Mouse (Mus musculus): ENCODE measurements around the gene Ptprg. TPM values are rescaled to one million over a fixed set of nuclear protein-coding genes. Genes with fewer than 3 reads are reported as not detected.
A peak's percentile ranks its signal among the peaks of the same experiment; 100 is the strongest.

Gene Ptprg
- polyA plus RNA-seq, 1 experiment = 48.6 TPM

DNA sequence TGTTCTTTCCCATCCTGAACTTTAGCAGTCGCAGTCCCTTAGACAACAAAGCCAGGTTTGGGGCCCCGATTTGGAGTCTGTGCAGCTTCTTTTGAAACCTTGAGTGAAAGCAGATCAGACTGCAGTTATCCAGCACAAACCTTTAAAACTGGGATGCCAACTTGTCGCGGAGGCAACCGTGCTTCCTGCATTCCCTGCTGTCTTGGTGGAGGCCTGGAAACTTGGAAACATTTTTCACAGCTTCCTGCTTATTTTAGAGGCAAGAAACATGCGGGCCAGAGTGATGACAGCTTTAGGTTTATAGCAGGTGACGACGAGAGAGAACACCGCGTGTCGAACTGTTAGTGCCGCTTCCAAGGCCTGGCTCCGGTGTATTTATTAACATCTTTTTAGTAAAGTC is 342.2 kb downstream of the Ptprg start:
- no peak for TF ChIP-seq POLR2A (IDR thresholded peaks at IDR 0.05; ENCODE audit: borderline replicate concordance, extremely low read depth, insufficient read depth, insufficient read length, poor library complexity, severe bottlenecking)
- DNase-seq (ENCODE audit: low read depth) = peak; percentile 46

DNA sequence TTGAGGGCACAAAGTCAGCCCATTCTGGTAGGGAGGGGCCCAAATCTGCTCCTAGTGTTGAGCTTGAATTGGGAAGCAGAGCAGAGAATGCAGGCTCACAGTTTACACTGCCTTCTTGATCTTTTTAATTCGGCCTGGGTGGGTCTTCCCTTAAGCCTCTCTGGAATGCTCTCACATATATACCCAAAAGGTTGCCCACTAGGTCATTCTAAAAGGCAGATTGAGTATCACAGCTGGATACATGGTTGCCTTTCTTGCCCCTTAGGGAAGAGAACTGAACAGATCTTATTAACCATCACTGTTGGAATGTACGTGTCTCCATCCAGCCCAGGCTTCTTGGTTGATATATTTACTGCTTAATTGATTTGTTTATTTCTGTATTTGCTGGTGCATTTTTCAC is 349.5 kb downstream of the Ptprg start:
- TF ChIP-seq POLR2A (IDR thresholded peaks at IDR 0.05; ENCODE audit: borderline replicate concordance, extremely low read depth, insufficient read depth, insufficient read length, poor library complexity, severe bottlenecking) (no peak), CTCF (IDR thresholded peaks at IDR 0.05; ENCODE audit: borderline replicate concordance, extremely low read depth, insufficient read depth, insufficient read length) (no peak)
- DNase-seq (ENCODE audit: low read depth) = no peak

DNA sequence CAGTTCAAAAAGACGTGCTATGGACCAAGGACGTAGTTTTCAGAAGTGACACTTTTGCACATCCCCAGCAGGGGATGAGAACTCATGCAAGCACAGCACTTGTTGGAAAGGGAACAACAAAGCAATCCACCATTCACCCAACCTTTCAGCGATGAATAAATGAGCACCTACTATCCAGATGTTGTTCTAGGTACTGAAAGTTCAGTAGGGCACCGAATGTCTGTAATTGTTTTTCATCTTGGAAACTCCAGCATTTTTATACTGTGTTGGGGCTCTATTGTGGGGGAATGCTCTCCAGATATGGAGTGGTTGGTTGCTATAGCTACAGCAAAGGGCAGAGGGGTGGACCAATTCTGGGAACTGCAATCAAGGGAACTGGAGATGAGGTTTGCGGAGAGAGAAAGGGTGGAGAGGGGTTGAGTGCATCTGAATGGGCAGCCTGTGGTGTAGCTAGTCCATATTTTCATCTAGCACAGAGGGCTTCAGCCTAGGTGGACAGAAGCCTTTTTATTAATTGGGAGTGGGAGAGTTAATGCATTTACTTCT is 352.9 kb downstream of the Ptprg start:
- peak; percentile 50 for DNase-seq (ENCODE audit: low read depth)
- no peak for TF ChIP-seq POLR2A (IDR thresholded peaks at IDR 0.05; ENCODE audit: borderline replicate concordance, extremely low read depth, insufficient read depth, insufficient read length, poor library complexity, severe bottlenecking)
- no peak for TF ChIP-seq CTCF (IDR thresholded peaks at IDR 0.05; ENCODE audit: borderline replicate concordance, extremely low read depth, insufficient read depth, insufficient read length)

DNA sequence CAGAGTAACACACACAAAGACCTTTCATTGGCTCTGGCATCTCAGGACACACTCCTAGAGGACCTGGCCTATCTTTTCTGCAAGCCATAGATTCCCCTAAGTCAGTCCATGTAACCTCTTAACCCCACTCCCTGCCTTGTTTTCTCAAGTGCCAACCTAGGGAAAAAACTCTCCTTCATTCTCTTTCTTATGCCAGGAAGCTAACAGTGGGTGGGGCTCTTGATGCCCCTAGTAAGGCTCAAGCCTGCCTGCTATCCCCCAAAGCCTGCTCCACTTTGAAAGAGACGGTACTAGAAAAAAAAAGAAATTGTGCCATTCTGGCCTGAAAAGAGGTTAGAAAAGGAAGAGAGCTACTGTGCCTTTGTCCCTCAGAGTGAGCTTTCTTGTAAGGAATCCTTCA is 358.9 kb downstream of the Ptprg start:
- no peak for DNase-seq (ENCODE audit: low read depth)
- no peak for TF ChIP-seq CTCF (IDR thresholded peaks at IDR 0.05; ENCODE audit: borderline replicate concordance, extremely low read depth, insufficient read depth, insufficient read length)

DNA sequence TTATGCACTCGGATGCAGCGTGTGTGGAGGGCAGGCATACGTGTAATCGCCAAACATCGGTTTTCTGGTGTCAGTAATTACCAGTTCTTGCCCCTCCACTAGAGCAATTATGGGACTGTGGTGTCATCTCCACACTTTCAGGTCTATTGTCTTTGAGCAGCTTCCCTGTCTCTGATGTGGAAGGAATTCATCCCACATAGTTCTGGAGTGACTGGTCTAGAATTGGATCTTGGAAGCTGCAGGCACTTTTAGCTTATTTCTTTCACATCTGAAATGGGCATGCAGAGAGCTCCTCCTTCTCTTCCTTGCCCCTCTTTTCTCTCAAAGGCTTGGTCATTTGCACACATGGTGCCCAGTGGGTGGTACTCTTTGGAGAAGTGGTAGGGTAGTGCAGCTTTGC is 363.9 kb downstream of the Ptprg start:
- no peak for DNase-seq (ENCODE audit: low read depth)
- TF ChIP-seq CTCF (IDR thresholded peaks at IDR 0.05; ENCODE audit: borderline replicate concordance, extremely low read depth, insufficient read depth, insufficient read length) (no peak), POLR2A (IDR thresholded peaks at IDR 0.05; ENCODE audit: borderline replicate concordance, extremely low read depth, insufficient read depth, insufficient read length, poor library complexity, severe bottlenecking) (no peak)

DNA sequence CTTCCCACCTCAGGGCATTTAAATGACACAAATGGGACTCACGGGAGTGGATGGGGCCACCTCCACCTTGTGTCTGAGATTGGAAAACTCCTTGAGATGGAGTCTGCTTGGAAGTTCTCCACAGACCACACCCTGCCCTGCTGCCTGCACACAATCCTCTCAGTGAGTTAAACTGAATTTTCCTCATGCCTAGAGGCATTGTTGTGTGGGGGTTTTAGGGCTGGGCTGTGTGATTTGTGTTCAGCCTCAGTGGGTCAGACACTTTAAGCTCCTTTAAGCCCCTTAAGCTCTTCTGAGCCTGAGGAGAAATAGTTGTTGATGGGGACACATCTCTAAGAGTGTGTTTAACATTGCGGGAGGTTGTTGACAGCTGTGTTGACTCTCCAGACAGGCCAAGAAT is 375.2 kb downstream of the Ptprg start:
- DNase-seq (ENCODE audit: low read depth) = peak; percentile 18
- TF ChIP-seq POLR2A (IDR thresholded peaks at IDR 0.05; ENCODE audit: borderline replicate concordance, extremely low read depth, insufficient read depth, insufficient read length, poor library complexity, severe bottlenecking) (no peak), CTCF (IDR thresholded peaks at IDR 0.05; ENCODE audit: borderline replicate concordance, extremely low read depth, insufficient read depth, insufficient read length) (no peak)

DNA sequence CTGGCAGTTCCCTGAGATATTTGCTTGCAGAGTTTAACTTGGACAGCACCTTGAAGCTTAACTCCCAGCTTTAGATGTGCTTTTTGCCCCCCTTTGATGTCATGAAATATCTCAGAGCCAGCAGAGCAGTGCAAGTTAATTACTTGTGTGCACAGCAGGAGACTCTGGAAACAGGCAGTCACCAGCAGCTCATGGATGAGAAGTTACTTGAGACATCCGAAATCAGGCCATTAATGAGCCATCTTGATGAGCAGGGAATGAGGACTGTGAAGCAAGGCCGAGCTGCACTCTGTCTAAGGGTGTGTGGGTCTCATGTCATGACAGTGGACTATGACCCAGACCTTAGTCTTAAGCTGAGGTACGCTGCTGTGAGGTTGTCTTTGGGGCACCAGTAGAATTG is 379.2 kb downstream of the Ptprg start:
- TF ChIP-seq CTCF (IDR thresholded peaks at IDR 0.05; ENCODE audit: borderline replicate concordance, extremely low read depth, insufficient read depth, insufficient read length) (no peak), POLR2A (IDR thresholded peaks at IDR 0.05; ENCODE audit: borderline replicate concordance, extremely low read depth, insufficient read depth, insufficient read length, poor library complexity, severe bottlenecking) (no peak)
- peak; percentile 58 for DNase-seq (ENCODE audit: low read depth)

DNA sequence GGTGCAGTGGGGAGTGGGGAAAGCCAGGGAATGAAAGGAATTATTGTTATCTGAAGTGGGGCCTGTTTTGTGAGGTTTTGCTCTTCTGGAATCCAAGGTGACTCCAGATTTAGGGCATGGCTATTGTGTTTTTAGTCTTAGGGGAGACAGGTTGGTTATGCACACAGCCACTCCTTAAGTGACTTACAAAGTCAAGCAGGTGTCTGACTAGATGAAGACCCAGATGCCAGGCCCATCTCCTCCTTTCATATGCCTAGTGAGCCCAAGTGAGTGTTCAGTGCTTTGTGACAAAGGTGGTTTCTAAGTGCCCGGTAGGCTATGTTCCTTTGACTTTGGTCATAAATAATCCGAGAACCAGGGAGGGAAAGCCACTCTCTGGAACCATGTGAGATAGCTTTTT is 381.2 kb downstream of the Ptprg start:
- DNase-seq (ENCODE audit: low read depth) = no peak
- TF ChIP-seq CTCF (IDR thresholded peaks at IDR 0.05; ENCODE audit: borderline replicate concordance, extremely low read depth, insufficient read depth, insufficient read length) = no peak

DNA sequence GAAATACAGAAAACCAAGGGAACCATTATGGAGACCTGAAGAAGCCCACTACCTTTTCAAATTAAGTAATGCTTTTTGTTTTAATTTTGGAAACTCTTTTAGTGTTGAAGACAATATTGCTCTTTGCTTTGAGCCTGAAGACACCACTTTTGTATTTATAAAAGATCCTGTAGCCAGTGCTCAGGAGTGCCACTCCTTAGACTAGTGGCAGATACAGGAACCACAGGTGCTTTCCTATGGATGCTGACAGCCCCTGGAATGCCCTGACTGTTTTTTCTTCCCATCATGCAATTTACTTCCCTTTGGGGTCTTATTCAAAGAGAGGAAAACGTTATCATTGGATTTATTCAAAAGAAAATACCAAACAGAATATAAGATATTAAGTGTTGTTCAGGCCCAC is 381.9 kb downstream of the Ptprg start:
- DNase-seq (ENCODE audit: low read depth) = peak; percentile 19
- no peak for TF ChIP-seq POLR2A (IDR thresholded peaks at IDR 0.05; ENCODE audit: borderline replicate concordance, extremely low read depth, insufficient read depth, insufficient read length, poor library complexity, severe bottlenecking)
- peak; percentile 49; the same call in 1 of the 2 replicates for TF ChIP-seq CTCF (IDR thresholded peaks at IDR 0.05; ENCODE audit: borderline replicate concordance, extremely low read depth, insufficient read depth, insufficient read length)

DNA sequence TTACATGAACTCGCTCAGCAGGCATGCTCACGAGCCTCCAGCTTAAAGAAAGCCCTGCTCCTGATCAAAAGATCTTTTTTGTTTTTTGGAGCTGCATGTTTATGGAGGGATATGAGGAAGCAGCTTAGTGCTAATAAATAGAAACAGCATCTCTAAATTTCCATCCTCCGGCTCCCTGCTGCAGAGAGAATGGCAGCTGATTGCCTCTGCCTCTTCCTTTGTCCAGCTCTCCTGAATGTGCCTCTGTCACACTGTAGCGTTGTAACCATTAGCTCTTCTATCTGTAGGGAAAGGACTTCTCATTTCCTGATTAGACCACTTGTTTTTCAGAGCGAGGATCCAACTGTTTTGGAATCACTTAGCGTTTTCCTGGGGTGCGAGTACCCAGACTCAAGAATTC is 382.4 kb downstream of the Ptprg start:
- TF ChIP-seq CTCF (IDR thresholded peaks at IDR 0.05; ENCODE audit: borderline replicate concordance, extremely low read depth, insufficient read depth, insufficient read length) = no peak
- TF ChIP-seq POLR2A (IDR thresholded peaks at IDR 0.05; ENCODE audit: borderline replicate concordance, extremely low read depth, insufficient read depth, insufficient read length, poor library complexity, severe bottlenecking) = no peak
- DNase-seq (ENCODE audit: low read depth) = peak; percentile 39

DNA sequence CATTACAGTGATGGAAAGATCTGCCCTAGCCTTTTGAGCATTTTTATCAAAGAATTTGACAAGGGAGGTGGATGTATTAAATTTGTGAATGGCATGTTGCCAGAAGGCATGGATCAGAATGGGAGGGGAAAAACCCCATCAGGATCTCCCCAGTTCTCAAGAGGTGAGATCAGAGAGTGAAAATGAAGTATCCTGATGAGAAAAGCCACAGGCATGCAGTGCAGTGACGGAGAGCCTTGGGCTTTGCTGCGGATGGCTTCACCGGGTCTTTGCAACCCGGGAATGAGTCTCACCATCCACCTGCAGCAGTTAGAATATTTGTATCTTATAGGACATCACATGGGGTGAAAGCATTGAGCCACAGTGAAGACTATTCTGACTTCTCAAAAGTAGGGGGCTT is 385.6 kb downstream of the Ptprg start:
- no peak for DNase-seq (ENCODE audit: low read depth)
- TF ChIP-seq CTCF (IDR thresholded peaks at IDR 0.05; ENCODE audit: borderline replicate concordance, extremely low read depth, insufficient read depth, insufficient read length) (no peak), POLR2A (IDR thresholded peaks at IDR 0.05; ENCODE audit: borderline replicate concordance, extremely low read depth, insufficient read depth, insufficient read length, poor library complexity, severe bottlenecking) (no peak)

DNA sequence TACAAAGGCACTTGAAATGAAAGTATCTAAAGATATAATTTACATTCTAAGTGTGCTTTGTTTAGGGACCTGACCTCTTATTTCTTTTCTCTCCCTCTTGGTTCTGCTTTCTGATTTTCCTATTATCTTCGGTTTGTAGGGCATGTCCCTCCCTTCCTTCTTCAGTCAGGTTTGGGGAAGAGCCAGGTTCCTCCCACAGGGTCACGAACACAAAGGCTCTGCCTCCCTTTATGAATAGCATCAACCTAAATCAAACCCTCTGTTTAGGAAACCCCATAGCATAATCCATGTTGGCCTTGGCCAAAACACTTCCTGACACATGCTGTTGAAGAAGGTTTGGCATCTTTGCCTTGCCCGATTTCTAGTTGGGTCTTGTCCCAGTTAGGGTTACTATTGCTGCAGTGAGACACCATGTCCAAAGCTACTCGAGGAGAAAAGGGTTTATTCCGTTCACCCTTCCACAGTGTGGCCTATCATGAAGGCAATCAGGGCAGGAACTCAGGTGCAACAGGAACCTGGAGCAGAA is 388.7 kb downstream of the Ptprg start:
- peak; percentile 50 for DNase-seq (ENCODE audit: low read depth)
- TF ChIP-seq POLR2A (IDR thresholded peaks at IDR 0.05; ENCODE audit: borderline replicate concordance, extremely low read depth, insufficient read depth, insufficient read length, poor library complexity, severe bottlenecking) = no peak
- no peak for TF ChIP-seq CTCF (IDR thresholded peaks at IDR 0.05; ENCODE audit: borderline replicate concordance, extremely low read depth, insufficient read depth, insufficient read length)

DNA sequence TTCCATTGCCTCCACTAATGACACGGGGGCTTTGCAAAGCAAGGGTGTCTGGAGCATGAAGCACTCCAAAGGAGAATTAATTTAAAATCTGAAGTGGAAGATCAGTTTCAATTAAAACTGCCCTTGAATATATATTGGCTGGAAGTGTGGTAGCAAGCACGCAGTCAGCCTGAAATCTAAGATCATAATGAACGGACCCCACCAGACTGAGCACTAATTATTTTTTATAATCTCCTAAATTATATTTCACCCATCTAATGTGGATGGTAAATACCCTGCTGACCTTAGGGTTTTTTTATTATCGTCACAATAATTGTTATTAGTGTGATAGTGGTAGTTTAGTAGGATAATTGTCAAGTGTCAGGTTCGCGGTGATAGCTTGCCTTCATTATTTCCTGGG is 397.0 kb downstream of the Ptprg start:
- DNase-seq (ENCODE audit: low read depth) = no peak
- TF ChIP-seq POLR2A (IDR thresholded peaks at IDR 0.05; ENCODE audit: borderline replicate concordance, extremely low read depth, insufficient read depth, insufficient read length, poor library complexity, severe bottlenecking) (no peak), CTCF (IDR thresholded peaks at IDR 0.05; ENCODE audit: borderline replicate concordance, extremely low read depth, insufficient read depth, insufficient read length) (no peak)
